ENCODE assay signal across 7 mouse cellular contexts in genomic region chr7:4164090-4164910, GRCm38 (mm10). TPM values are rescaled to one million over a fixed set of nuclear protein-coding genes. Genes with fewer than 3 reads are reported as not detected.
DNase-seq lines count a peak whose midpoint lies in the region; ATAC-seq and TF ChIP-seq lines count a peak whose summit lies in the region.

Gene Cdc42ep5 (minus strand): TSS chr7:4164860.

- peaks cover 5% of the 10 kb centered on the region; the same call in 1 of the 2 replicates for H3K4me1 ChIP-seq in embryonic fibroblast, embryonic 13.5 days (ENCODE audit: control insufficient read depth, insufficient read depth, low read length)
- H3K4me1 ChIP-seq in heart, embryonic 16.5 days (ENCODE audit: control insufficient read depth, insufficient read depth, low read length), result peaks cover 7% of the 10 kb centered on the region
- peaks cover 11% of the 10 kb centered on the region for H3K4me1 ChIP-seq in midbrain, embryonic 11.5 days (ENCODE audit: control insufficient read depth, insufficient read depth, low read length)

- H3K27ac ChIP-seq in embryonic fibroblast, embryonic 13.5 days (ENCODE audit: insufficient read depth, low read length), result peak within 1 kb of the TSS; percentile 65
- peak within 1 kb of the TSS; percentile 57 for H3K27ac ChIP-seq in heart, embryonic 16.5 days (ENCODE audit: low read length)
- no peak within 1 kb of the TSS for H3K27ac ChIP-seq in midbrain, embryonic 11.5 days (ENCODE audit: low read depth, low read length)

- no peaks in the 10 kb centered on the region for H3K9me3 ChIP-seq in heart, embryonic 16.5 days (replicated peaks; ENCODE audit: control insufficient read depth, low read length)
- H3K9me3 ChIP-seq in midbrain, embryonic 11.5 days (ENCODE audit: control insufficient read depth, low read length), result no peaks in the 10 kb centered on the region

- H3K9ac ChIP-seq in heart, embryonic 16.5 days (ENCODE audit: low read length), result peak within 1 kb of the TSS; percentile 55
- H3K9ac ChIP-seq in midbrain, embryonic 11.5 days (ENCODE audit: low read length), result peak within 1 kb of the TSS; percentile 33

- peak within 1 kb of the TSS; percentile 64 for H3K4me2 ChIP-seq in heart, embryonic 16.5 days (ENCODE audit: low read depth, low read length)
- H3K4me2 ChIP-seq in midbrain, embryonic 11.5 days, result peak within 1 kb of the TSS; percentile 45

- no peaks in the 10 kb centered on the region for H3K27me3 ChIP-seq in heart, embryonic 16.5 days (ENCODE audit: control insufficient read depth, insufficient read depth, low read length)
- H3K27me3 ChIP-seq in midbrain, embryonic 11.5 days (ENCODE audit: control insufficient read depth, insufficient read depth, low read length), result no peaks in the 10 kb centered on the region

- WGBS in heart, embryonic 16.5 days, result under 1% methylated on average over 19 of the region's 20 CpGs
- 2% methylated on average over 20 of the region's 20 CpGs for WGBS in midbrain, embryonic 11.5 days

- no peaks in the 10 kb centered on the region for H3K36me3 ChIP-seq in heart, embryonic 16.5 days (ENCODE audit: control insufficient read depth, insufficient read depth)
- H3K36me3 ChIP-seq in midbrain, embryonic 11.5 days (ENCODE audit: control insufficient read depth, insufficient read depth, low read length), result no peaks in the 10 kb centered on the region

- H3K4me3 ChIP-seq in embryonic fibroblast, embryonic 13.5 days (ENCODE audit: insufficient read depth, low read length), result peak within 1 kb of the TSS; percentile 76
- H3K4me3 ChIP-seq in heart, embryonic 16.5 days (ENCODE audit: low read length), result peak within 1 kb of the TSS; percentile 48
- peak within 1 kb of the TSS; percentile 27 for H3K4me3 ChIP-seq in midbrain, embryonic 11.5 days (ENCODE audit: low read depth, low read length)

- ATAC-seq in heart, embryonic 16.5 days (replicated peaks; ENCODE audit: extremely low read depth, insufficient read depth, low FRiP score), result peak; percentile 82
- ATAC-seq in midbrain, embryonic 11.5 days (ENCODE audit: low FRiP score), result peak; percentile 87

- no peak for TF ChIP-seq CTCF in embryonic fibroblast, embryonic 13.5 days (IDR thresholded peaks at IDR 0.05; ENCODE audit: borderline replicate concordance, insufficient read depth, low read length)

- peak; percentile 51 for TF ChIP-seq POLR2A in embryonic fibroblast, embryonic 13.5 days (IDR thresholded peaks at IDR 0.05; ENCODE audit: low read depth, low read length)

- DNase-seq in adrenal gland, postnatal 10 days, result peak; percentile 78
- DNase-seq in kidney, postnatal 36 days, result peak; percentile 69 to 73
- DNase-seq in midbrain, embryonic 11.5 days (ENCODE audit: low spot score, missing footprints), result peak; percentile 89
- no peak for DNase-seq in layer of hippocampus, postnatal 36 days
- DNase-seq in layer of hippocampus, adult 8-10 months (ENCODE audit: low spot score in 2 of 2), result no peak

RNA-seq across cellular contexts. Expression of gene Cdc42ep5, which starts in this region (rescaled TPM):
- total RNA-seq in adrenal gland, postnatal 10 days (2021), result 10 to 100 TPM; 24.8 to 25.3 TPM
- 26.5 and 26.9 TPM in 2 replicates for polyA plus RNA-seq in embryonic fibroblast, embryonic 13.5 days (2011; ENCODE audit: insufficient read length, low read depth, missing spikeins)
- polyA plus RNA-seq in heart, embryonic 16.5 days (2015; fragmentation: Nextera tagmentation; extraction: Ambion mirVana), result 22.7 and 24.8 TPM in 2 replicates
- 15.6 and 17.4 TPM in 2 replicates for polyA plus RNA-seq in midbrain, embryonic 11.5 days (2014; fragmentation: Nextera tagmentation; extraction: Ambion mirVana)
- 1 to 10 TPM in 1 of 2 experiments, under 1 TPM in 1; 0.95 to 1.1 TPM for total RNA-seq in layer of hippocampus, postnatal 36 days (2021)
- 1 to 10 TPM in 2 of 4 experiments, under 1 TPM in 1, not detected in 1; 0.89 to 1.3 (median 1.1) TPM for total RNA-seq in layer of hippocampus, adult 8-10 months (2022)

Comparison
In these comparisons a context has a peak if more than half of its experiments do, and no peak if none do; other contexts are left out.
1. RNA of gene Cdc42ep5 (total RNA-seq): 24.8 to 25.3 TPM in adrenal gland, postnatal 10 days; 0.95 to 1.1 TPM in layer of hippocampus, postnatal 36 days and 0.89 to 1.3 TPM in layer of hippocampus, adult 8-10 months; every median in the first group is over 10 times any median in the second.
2. DNase-seq: peak in adrenal gland, postnatal 10 days (single experiment), kidney, postnatal 36 days (2 of 2) and midbrain, embryonic 11.5 days (single experiment); none in layer of hippocampus, postnatal 36 days (0 of 2) and layer of hippocampus, adult 8-10 months (0 of 2).
3. Peak in every context shown above with its lines, with median percentiles within 50 percentile points of each other: H3K4me3 ChIP-seq.